Mouse (Mus musculus) forelimb bud, embryonic 11.5 days (tissue): ENCODE results near the gene Gm40193.
A peak's percentile ranks its signal among the peaks of the same experiment; 100 is the strongest.
"Not testable (repeated sequence)": the region's sequence is repeated elsewhere in the genome, so short reads cannot be mapped to it uniquely, and the experiment has no call there.

Experiments used
- DNase-seq: peaks from one replicate; pipeline ENCODE4 v3.0.0-alpha.2; 2012; ENCODE audit warnings: low read depth, low spot score

Gm40193 gene

GRCm38 (mm10) chr11:70532839-70533238 is at the start of gene Gm40193:
TSS of gene Gm40193 (minus strand) at chr11:70532939.
- no peak for DNase-seq

GRCm38 (mm10) chr11:70582196-70582595 is 49.5 kb upstream of the Gm40193 start:
- DNase-seq, result peak; percentile 17

GRCm38 (mm10) chr11:70580921-70581320 is 48.2 kb upstream of the Gm40193 start:
- DNase-seq, result no peak

- no peak for DNase-seq
Measured at GRCm38 (mm10) chr11:70580358-70580720, 47.6 kb upstream of the Gm40193 start.

GRCm38 (mm10) chr11:70579710-70580357 is 47.1 kb upstream of the Gm40193 start:
- DNase-seq, result no peak

- no peak for DNase-seq
Measured at GRCm38 (mm10) chr11:70578962-70579361, 46.2 kb upstream of the Gm40193 start.

GRCm38 (mm10) chr11:70577201-70577600 is 44.5 kb upstream of the Gm40193 start:
- no peak for DNase-seq

GRCm38 (mm10) chr11:70573872-70574271 is 41.1 kb upstream of the Gm40193 start:
- DNase-seq, result no peak

GRCm38 (mm10) chr11:70572348-70572902 is 39.7 kb upstream of the Gm40193 start:
- DNase-seq, result no peak

- no peak for DNase-seq
Measured at GRCm38 (mm10) chr11:70571641-70572040, 38.9 kb upstream of the Gm40193 start.

- not testable (repeated sequence) for DNase-seq
Measured at GRCm38 (mm10) chr11:70570614-70571013, 37.9 kb upstream of the Gm40193 start.

GRCm38 (mm10) chr11:70566586-70566985 is 33.8 kb upstream of the Gm40193 start:
- peak; percentile 57 for DNase-seq

GRCm38 (mm10) chr11:70564276-70564873 is 31.6 kb upstream of the Gm40193 start:
- DNase-seq, result no peak

- peak; percentile 48 for DNase-seq
Measured at GRCm38 (mm10) chr11:70563470-70564275, 30.9 kb upstream of the Gm40193 start.

- no peak for DNase-seq
Measured at GRCm38 (mm10) chr11:70562995-70563469, 30.3 kb upstream of the Gm40193 start.

GRCm38 (mm10) chr11:70562287-70562994 is 29.7 kb upstream of the Gm40193 start, which contains the start of gene Mink1:
TSS of gene Mink1 (plus strand) at chr11:70562881.
- DNase-seq, result peak; percentile 96

GRCm38 (mm10) chr11:70561937-70562286 is 29.2 kb upstream of the Gm40193 start:
- no peak for DNase-seq

GRCm38 (mm10) chr11:70557545-70557944 is 24.8 kb upstream of the Gm40193 start:
- DNase-seq, result no peak

GRCm38 (mm10) chr11:70553940-70554339 is 21.2 kb upstream of the Gm40193 start:
- no peak for DNase-seq

GRCm38 (mm10) chr11:70551526-70551925 is 18.8 kb upstream of the Gm40193 start:
- DNase-seq, result no peak

- no peak for DNase-seq
Measured at GRCm38 (mm10) chr11:70544496-70544895, 11.8 kb upstream of the Gm40193 start.

GRCm38 (mm10) chr11:70541415-70541814 is 8.7 kb upstream of the Gm40193 start:
- DNase-seq, result no peak
